Mouse (Mus musculus) bone marrow, adult 2 months (tissue): ENCODE results near the gene Arhgap45. TPM values are rescaled to one million over a fixed set of nuclear protein-coding genes. Genes with fewer than 3 reads are reported as not detected.

Experiments
- H3K27ac ChIP-seq: fragments of 200-500 bp; 2 replicates; pipeline ENCODE4 v1.5.1; 2012; ENCODE audit warnings: low read depth, mild to moderate bottlenecking, control low read depth, inconsistent platforms, low read length; ENCODE audit not compliant: control insufficient read depth, poor library complexity, insufficient read depth
- H3K4me1 ChIP-seq: fragments of 200-500 bp; 2 replicates; pipeline ENCODE4 v1.6.1; 2011; ENCODE audit warnings: low read length; ENCODE audit not compliant: control insufficient read depth, insufficient read depth
- H3K4me3 ChIP-seq: fragments of 200-500 bp; replicated peaks from 2 replicates; pipeline ENCODE3; 2011; ENCODE audit warnings: mild to moderate bottlenecking, low read depth, low read length, control low read depth; ENCODE audit not compliant: control insufficient read depth
- CTCF ChIP-seq: fragments of 200-500 bp; IDR thresholded peaks from 2 replicates; pipeline ENCODE4 v1.5.1; 2011; ENCODE audit warnings: low read length, control low read depth; ENCODE audit not compliant: control insufficient read depth, insufficient read depth
- POLR2A ChIP-seq: fragments of 200-500 bp; IDR thresholded peaks from 2 replicates; pipeline ENCODE4 v1.6.1; 2011; ENCODE audit warnings: low read depth, mild to moderate bottlenecking, control low read depth, low read length, borderline replicate concordance; ENCODE audit not compliant: control insufficient read depth
- WGBS: fragments of 180-500 bp; shearing (Covaris S2); methylation state at CpG from one replicate; pipeline ENCODE4 v1.1.7; 2018; 5-methylcytosine and 5-hydroxymethylcytosine counted together
- polyA plus RNA-seq: library from polyadenylated mRNA; stranded (reverse); fragments of >200 nt; gene quantifications from 2 replicates; pipeline ENCODE4 v1.2.4, GENCODE M21; 2011; ENCODE audit warnings: low replicate concordance; ENCODE audit not compliant: missing spikeins, insufficient read depth, insufficient read length

The Arhgap45 gene
- polyA plus RNA-seq, 1 experiment, result 291 TPM

DNA sequence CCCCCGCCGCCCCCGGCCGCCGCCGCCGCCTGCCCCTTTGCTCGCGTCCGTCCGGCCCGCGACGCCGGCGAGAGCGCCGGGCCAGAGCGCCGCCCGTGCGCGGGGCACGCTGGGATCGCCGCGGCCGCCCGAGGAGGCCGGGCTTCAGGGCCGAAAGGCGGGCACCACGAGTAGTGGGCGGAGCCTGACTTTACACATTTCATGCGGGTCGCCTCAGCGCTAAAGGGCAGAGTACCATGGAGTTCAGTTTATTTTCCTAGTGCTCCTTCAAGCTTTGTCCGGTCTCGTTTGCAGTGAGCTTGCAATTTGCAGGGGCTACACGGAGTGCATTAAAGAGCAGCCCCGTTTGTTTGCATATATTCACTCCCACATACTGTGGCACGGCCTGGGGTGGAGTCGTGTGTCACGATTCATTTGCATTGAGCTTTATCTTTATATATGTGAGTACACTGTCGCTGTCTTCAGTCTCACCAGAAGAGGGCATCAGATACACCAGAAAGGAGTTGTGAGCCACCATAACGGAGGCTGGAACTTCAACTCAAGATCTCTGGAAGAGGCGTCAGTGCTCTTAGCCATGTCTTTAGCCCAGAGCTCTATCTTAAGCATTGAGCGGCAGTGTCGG is 32.1 kb upstream of the Arhgap45 start, which contains the start of gene Tmem259:
Gene Tmem259, minus strand, starts transcription at position 136 of the 622 bp plus-strand sequence.
- H3K4me1 ChIP-seq, result peaks cover 9% of the 10 kb centered on the region; the same call in 1 of the 2 replicates
- WGBS, result 5% methylated on average over 49 of the region's 49 CpGs
- peak within 1 kb of the TSS; percentile 94 for H3K27ac ChIP-seq
- TF ChIP-seq POLR2A, result no peak; the same call in 1 of the 2 replicates
- peak; percentile 40 for TF ChIP-seq CTCF
- peak within 1 kb of the TSS; percentile 82 for H3K4me3 ChIP-seq

DNA sequence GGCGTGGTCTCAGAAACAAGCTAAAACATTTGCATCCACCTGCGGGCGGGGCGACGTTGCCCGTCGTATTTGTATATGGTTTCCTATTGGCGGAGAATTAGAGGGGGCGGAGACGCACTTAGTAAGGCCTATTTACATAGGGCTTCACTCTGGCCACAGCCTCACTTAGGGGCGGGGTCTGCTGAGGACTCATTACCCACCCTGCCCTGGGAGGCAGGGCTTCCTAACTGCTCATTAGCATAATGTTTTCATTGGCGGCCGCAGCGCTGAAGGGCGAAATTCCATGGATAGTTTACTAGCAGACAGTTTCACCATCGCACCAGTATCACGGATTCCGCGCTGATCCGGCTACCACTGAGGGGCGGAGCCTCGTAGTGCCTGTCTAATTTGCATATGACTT is 31.6 kb upstream of the Arhgap45 start:
- H3K4me1 ChIP-seq, result peaks cover 10% of the 10 kb centered on the region; the same call in 1 of the 2 replicates
- peak overlapping the region; percentile 78 for H3K4me3 ChIP-seq
- WGBS, result under 1% methylated on average over 22 of the region's 22 CpGs
- H3K27ac ChIP-seq, result peak overlapping the region; percentile 94
- TF ChIP-seq CTCF, result no peak
- TF ChIP-seq POLR2A, result no peak

DNA sequence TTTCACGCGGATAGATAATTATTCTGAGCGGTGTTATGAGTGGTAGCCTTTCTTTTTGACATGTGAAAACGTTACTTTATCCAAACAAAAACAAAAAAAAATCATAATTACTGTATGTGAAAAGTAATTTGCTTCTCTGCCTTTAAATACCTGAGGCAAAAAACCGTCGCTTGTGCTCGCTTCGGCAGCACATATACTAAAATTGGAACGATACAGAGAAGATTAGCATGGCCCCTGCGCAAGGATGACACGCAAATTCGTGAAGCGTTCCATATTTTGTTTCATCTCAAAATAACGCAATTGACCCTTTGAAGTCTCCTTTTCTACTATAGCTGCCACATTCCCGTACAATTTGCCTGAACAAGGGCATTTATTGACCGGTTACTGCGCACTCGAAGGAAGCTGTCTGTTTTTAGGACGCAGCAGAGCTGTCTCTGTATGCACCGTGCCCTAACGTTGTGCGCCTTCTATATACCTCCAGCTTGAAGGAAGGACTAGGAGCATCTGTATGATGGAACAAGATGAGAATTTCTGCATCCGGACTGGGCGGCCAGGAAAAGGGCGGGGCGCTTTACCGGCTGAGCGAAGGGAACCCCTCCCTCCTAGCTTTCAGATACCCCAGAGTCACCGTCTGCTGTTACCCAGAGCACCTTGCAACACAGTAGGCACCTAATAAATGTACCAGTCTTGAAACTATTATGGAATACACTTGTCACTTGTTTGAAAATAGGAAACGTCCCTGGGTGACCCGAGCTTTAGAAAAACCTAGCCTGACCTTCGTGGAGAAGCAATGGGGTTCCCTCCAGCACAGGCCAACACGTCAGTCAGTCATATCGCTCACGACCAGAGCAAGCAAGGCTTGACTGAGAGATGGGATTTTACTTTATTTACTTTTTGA is 30.9 kb upstream of the Arhgap45 start:
- Histone ChIP-seq H3K4me3 (peak overlapping the region; percentile 74), H3K4me1 (peaks cover 10% of the 10 kb centered on the region; the same call in 1 of the 2 replicates), H3K27ac (peak overlapping the region; percentile 94)
- TF ChIP-seq CTCF (no peak), POLR2A (no peak)
- WGBS, result 1% methylated on average over 35 of the region's 35 CpGs

DNA sequence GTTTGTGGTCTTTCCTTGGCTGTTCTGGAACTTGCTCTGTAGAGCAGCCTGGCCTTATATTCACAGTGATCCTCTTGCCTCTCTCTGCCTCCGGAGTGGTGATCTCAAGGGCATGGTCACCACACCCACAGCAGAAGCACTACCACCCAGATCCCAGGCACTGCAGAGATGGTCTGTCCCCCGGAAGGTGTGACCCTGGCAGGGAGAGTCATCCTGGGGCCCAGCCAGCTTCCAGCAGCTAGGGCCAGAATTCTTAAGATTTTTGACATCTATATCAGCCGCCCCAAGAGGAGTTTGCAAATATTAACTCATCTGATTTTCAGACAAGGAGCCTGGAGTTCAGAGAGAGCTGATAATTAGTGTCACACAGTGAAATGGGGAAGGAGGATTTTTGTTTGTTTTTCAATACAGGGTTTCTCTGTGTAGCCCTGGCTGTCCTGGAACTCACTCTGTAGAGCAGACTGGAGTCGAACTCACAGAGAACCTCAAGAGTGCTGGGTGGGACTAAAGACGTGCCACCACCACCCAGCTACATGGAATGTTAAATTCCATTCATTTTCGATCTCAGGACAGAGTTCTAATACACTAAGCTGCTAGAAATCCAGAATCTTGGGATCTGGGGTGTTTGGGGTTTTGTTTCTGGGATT is 30.1 kb upstream of the Arhgap45 start:
- peak overlapping the region; percentile 92 for H3K27ac ChIP-seq
- H3K4me3 ChIP-seq, result peak overlapping the region; percentile 45
- peaks cover 10% of the 10 kb centered on the region; the same call in 1 of the 2 replicates for H3K4me1 ChIP-seq
- WGBS, result 15% methylated on average over 6 of the region's 6 CpGs
- TF ChIP-seq CTCF (no peak), POLR2A (no peak)

DNA sequence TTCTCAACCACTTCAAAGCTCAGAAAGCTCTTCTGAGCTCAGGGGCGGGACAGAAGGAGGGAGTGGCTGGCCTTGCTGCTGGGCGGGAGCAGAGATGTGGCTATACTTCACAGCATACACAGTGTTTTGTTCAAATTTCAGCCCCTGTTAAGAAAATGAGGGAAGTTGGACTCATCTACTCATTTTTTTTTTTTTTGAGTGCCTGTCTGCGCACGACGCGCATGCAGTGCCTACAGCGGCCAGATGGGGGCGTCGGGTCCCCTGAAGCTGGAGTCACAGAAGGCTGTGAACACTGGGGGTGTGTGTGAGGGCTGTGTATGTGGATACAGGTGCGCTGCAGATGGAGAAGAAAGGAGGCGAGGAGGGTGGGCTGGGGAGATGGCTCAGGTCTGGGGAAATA is 29.5 kb upstream of the Arhgap45 start:
- H3K4me1 ChIP-seq, result peaks cover 10% of the 10 kb centered on the region; the same call in 1 of the 2 replicates
- H3K4me3 ChIP-seq, result peak overlapping the region; percentile 14
- peak overlapping the region; percentile 92 for H3K27ac ChIP-seq
- under 1% methylated on average over 11 of the region's 11 CpGs for WGBS
- TF ChIP-seq CTCF (peak; percentile 86), POLR2A (no peak)

DNA sequence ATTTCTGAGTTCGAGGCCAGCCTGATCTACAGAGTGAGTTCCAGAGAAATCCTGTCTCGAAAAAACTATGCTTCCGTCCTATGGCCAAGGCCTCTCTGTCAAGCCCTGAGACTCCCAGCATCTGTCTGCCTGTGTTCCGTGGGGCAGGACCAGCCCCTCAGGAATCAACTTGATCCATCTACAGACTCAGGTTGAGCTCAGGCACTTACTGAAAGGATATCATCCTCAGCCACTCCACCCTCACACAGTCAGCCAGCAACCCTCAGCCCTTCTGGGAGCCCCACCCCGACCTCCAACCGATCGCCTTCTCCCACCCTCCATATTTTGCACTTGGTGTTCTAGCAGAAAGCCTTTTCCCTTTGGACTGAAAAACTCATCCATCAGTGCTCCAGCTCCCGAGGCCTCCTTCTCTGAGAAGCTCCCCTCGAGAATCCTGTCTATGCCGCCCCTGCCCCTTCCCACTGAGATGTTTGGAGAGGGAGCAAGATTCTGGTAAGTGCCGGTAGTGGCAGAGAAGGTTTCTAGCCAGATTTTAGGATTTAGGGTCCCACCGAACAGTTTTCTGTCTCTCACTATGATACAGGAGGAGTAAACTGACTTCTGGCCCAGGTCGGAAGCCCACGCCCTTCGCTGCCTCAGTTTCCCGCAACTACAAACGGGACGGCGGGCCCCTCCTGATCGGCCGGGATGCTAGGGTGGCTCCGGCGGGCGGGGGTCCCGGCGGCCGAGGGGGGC is 28.5 kb upstream of the Arhgap45 start:
- peak overlapping the region; percentile 95 for H3K4me3 ChIP-seq
- TF ChIP-seq CTCF (no peak), POLR2A (no peak)
- H3K27ac ChIP-seq, result peak overlapping the region; percentile 92
- H3K4me1 ChIP-seq, result peaks cover 10% of the 10 kb centered on the region; the same call in 1 of the 2 replicates
- WGBS, result 18% methylated on average over 27 of the region's 27 CpGs

DNA sequence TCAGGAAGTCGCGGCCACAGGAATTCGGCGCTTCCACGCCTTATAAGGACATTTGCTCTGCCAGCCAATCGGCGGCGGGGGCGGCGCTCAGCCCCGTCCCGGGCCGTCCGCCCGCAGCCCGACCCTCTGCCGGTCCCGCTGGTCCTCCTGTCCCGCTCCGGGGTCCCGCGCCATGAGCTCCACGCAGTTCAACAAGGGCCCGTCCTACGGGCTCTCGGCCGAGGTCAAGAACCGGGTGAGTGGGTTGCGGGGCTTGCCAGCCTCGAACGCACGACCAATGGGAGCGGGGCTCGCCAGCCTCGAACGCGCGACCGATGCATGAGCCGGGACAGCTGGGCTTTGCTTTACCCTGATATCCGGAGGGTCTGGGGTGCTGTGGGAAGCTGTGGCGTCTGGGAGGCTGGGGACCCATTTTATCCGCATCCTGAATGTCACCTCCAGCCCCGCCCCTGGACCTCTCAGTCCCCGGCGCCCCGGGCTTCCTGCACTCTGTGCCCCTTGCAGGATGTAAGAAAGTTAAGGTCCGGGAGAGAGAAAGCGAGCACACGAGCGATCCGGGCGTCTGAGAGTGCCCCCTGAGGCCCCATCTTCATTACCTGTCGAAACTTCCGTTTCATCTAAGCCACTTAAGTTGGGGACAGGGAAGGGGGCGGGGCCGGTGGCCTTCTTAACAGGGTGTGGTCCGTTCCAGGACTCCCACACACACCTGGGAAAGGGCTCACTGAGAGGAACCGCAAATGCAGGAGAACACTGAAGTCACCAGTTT is 27.8 kb upstream of the Arhgap45 start, which contains the start of gene Cnn2:
Gene Cnn2, plus strand, starts transcription at position 79 of the 766 bp plus-strand sequence.
- under 1% methylated on average over 59 of the region's 59 CpGs for WGBS
- peaks cover 8% of the 10 kb centered on the region; the same call in 1 of the 2 replicates for H3K4me1 ChIP-seq
- peak within 1 kb of the TSS; percentile 92 for H3K27ac ChIP-seq
- peak within 1 kb of the TSS; percentile 95 for H3K4me3 ChIP-seq
- peak; percentile 63; the same call in 1 of the 2 replicates for TF ChIP-seq POLR2A
- TF ChIP-seq CTCF, result no peak

DNA sequence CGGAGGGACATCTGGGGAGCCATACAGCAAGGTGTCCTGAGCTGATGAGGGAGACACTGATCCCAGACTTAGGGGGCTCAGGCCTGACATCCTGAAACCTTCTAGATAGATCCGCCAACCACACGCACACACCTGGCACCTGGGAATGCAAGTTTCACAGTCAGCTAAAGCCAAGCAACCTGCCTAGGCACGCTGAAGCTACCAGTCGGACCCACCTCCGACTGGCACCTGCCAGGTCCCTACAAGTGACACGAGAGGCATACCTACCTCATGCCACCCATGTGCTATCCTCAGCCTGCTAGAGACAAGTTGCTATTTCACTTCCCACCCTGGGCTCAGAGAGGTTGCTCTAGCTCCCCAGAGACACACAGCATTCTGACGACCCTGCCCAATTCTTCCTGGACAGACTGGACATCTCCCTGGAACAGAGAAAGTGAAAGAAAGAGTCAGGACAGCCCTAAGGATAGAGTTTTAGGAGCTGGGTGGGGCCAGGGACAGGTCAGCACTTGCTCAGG is 27.1 kb upstream of the Arhgap45 start:
- 0 out of 2 replicates have a peak, but pooled peaks have one; percentile 0 for TF ChIP-seq CTCF
- TF ChIP-seq POLR2A, result no peak
- 41% methylated on average over 8 of the region's 8 CpGs for WGBS
- peak overlapping the region; percentile 95 for H3K4me3 ChIP-seq
- H3K4me1 ChIP-seq, result peaks cover 8% of the 10 kb centered on the region; the same call in 1 of the 2 replicates
- peak overlapping the region; percentile 92 for H3K27ac ChIP-seq
